Mouse (Mus musculus) fibroblast of lung, adult 2 months (primary cell): Measurements from ENCODE around the gene Wipi1.
"Not testable (repeated sequence)": the region's sequence is repeated elsewhere in the genome, so short reads cannot be mapped to it uniquely, and the experiment has no call there.

Experiments
- DNase-seq: peaks from one replicate; pipeline ENCODE4 v3.0.0-alpha.2; 2011; ENCODE audit warnings: low read depth

Wipi1 gene

GRCm38 (mm10) chr11:109611303-109612149 is at the start of gene Wipi1:
Gene Wipi1, minus strand, starts transcription at chr11:109611967.
- DNase-seq, result peak; percentile 99

- DNase-seq, result not testable (repeated sequence)
Measured at GRCm38 (mm10) chr11:109660526-109660925, 48.8 kb upstream of the Wipi1 start.

- DNase-seq, result no peak
Measured at GRCm38 (mm10) chr11:109656232-109656631, 44.5 kb upstream of the Wipi1 start.

GRCm38 (mm10) chr11:109654581-109654980 is 42.8 kb upstream of the Wipi1 start:
- no peak for DNase-seq

- no peak for DNase-seq
Measured at GRCm38 (mm10) chr11:109653201-109653600, 41.4 kb upstream of the Wipi1 start.

GRCm38 (mm10) chr11:109652505-109652904 is 40.7 kb upstream of the Wipi1 start:
- no peak for DNase-seq

GRCm38 (mm10) chr11:109651566-109652024 is 39.8 kb upstream of the Wipi1 start:
- no peak for DNase-seq

GRCm38 (mm10) chr11:109650788-109651565 is 39.2 kb upstream of the Wipi1 start:
- DNase-seq, result peak; percentile 60

- no peak for DNase-seq
Measured at GRCm38 (mm10) chr11:109649975-109650701, 38.4 kb upstream of the Wipi1 start.

- no peak for DNase-seq
Measured at GRCm38 (mm10) chr11:109649206-109649605, 37.4 kb upstream of the Wipi1 start, which contains the start of gene Prkar1a. Gene Prkar1a, plus strand, starts transcription at chr11:109649405.

- DNase-seq, result no peak
Measured at GRCm38 (mm10) chr11:109648510-109648909, 36.7 kb upstream of the Wipi1 start.

- DNase-seq, result peak; percentile 50
Measured at GRCm38 (mm10) chr11:109641498-109642222, 29.9 kb upstream of the Wipi1 start.

GRCm38 (mm10) chr11:109635871-109636395 is 24.2 kb upstream of the Wipi1 start:
- no peak for DNase-seq

- DNase-seq, result no peak
Measured at GRCm38 (mm10) chr11:109634928-109635327, 23.2 kb upstream of the Wipi1 start.

GRCm38 (mm10) chr11:109629021-109629521 is 17.3 kb upstream of the Wipi1 start:
- DNase-seq, result no peak

GRCm38 (mm10) chr11:109628099-109628498 is 16.3 kb upstream of the Wipi1 start:
- no peak for DNase-seq

GRCm38 (mm10) chr11:109627648-109628047 is 15.9 kb upstream of the Wipi1 start:
- DNase-seq, result no peak

GRCm38 (mm10) chr11:109623238-109623637 is 11.5 kb upstream of the Wipi1 start:
- DNase-seq, result no peak

GRCm38 (mm10) chr11:109622518-109623037 is 10.8 kb upstream of the Wipi1 start:
- no peak for DNase-seq

GRCm38 (mm10) chr11:109621183-109621582 is 9.4 kb upstream of the Wipi1 start:
- DNase-seq, result no peak

GRCm38 (mm10) chr11:109620356-109620755 is 8.6 kb upstream of the Wipi1 start:
- no peak for DNase-seq
